Mouse (Mus musculus) cerebellum, adult 9-10 months (tissue): ENCODE results near the gene Slc7a9.

Source experiments
- DNase-seq: peaks from one replicate; pipeline ENCODE4 v3.0.0; 2022

Slc7a9 gene

GRCm38 (mm10) chr7:35447996-35448846 lies at the start of gene Slc7a9:
Slc7a9 (plus strand) TSS chr7:35448796.
- DNase-seq = no peak

- DNase-seq = no peak
Observed at GRCm38 (mm10) chr7:35401169-35401568, 47.4 kb upstream of the Slc7a9 start.

GRCm38 (mm10) chr7:35415226-35415625 lies 33.4 kb upstream of the Slc7a9 start:
- no peak for DNase-seq

- no peak for DNase-seq
Observed at GRCm38 (mm10) chr7:35415801-35416653, 32.6 kb upstream of the Slc7a9 start.

- no peak for DNase-seq
Observed at GRCm38 (mm10) chr7:35416654-35416948, 32.0 kb upstream of the Slc7a9 start.

GRCm38 (mm10) chr7:35423071-35423470 lies 25.5 kb upstream of the Slc7a9 start:
- no peak for DNase-seq

GRCm38 (mm10) chr7:35428146-35428545 lies 20.4 kb upstream of the Slc7a9 start:
- no peak for DNase-seq

- no peak for DNase-seq
Observed at GRCm38 (mm10) chr7:35435266-35435665, 13.3 kb upstream of the Slc7a9 start.

GRCm38 (mm10) chr7:35447501-35447900 lies 1.1 kb upstream of the Slc7a9 start:
- no peak for DNase-seq

GRCm38 (mm10) chr7:35448867-35449266 lies 271 bp downstream of the Slc7a9 start:
- DNase-seq = no peak

GRCm38 (mm10) chr7:35456091-35456814 lies 7.7 kb downstream of the Slc7a9 start:
- DNase-seq = no peak

- no peak for DNase-seq
Observed at GRCm38 (mm10) chr7:35460971-35461370, 12.4 kb downstream of the Slc7a9 start.

GRCm38 (mm10) chr7:35465027-35465426 lies 16.4 kb downstream of the Slc7a9 start:
- DNase-seq = no peak

GRCm38 (mm10) chr7:35467856-35468255 lies 19.3 kb downstream of the Slc7a9 start:
- DNase-seq = no peak

- no peak for DNase-seq
Observed at GRCm38 (mm10) chr7:35470794-35471193, 22.2 kb downstream of the Slc7a9 start.

- no peak for DNase-seq
Observed at GRCm38 (mm10) chr7:35476457-35476856, 27.9 kb downstream of the Slc7a9 start.

GRCm38 (mm10) chr7:35485126-35485525 lies 36.5 kb downstream of the Slc7a9 start:
- no peak for DNase-seq

- DNase-seq = no peak
Observed at GRCm38 (mm10) chr7:35486553-35486952, 38.0 kb downstream of the Slc7a9 start.

- no peak for DNase-seq
Observed at GRCm38 (mm10) chr7:35490186-35490585, 41.6 kb downstream of the Slc7a9 start.

- no peak for DNase-seq
Observed at GRCm38 (mm10) chr7:35491005-35491404, 42.4 kb downstream of the Slc7a9 start.

GRCm38 (mm10) chr7:35497516-35497915 lies 48.9 kb downstream of the Slc7a9 start:
- no peak for DNase-seq

- no peak for DNase-seq
Observed at GRCm38 (mm10) chr7:35501995-35502394, 53.4 kb downstream of the Slc7a9 start.
